Mouse (Mus musculus): ENCODE measurements around the gene Sh2d3c. TPM values are rescaled to one million over a fixed set of nuclear protein-coding genes. Genes with fewer than 3 reads are reported as not detected.

The Sh2d3c gene
- polyA plus RNA-seq, 1 experiment from 2014 or later: 13.1 TPM

- H3K9me3 ChIP-seq (ENCODE audit: control insufficient read depth, low read length): no peaks in the 10 kb centered on the region
- H3K4me3 ChIP-seq (ENCODE audit: low read depth, low read length): no peak within 1 kb of the TSS
- no peak within 1 kb of the TSS for H3K4me2 ChIP-seq (ENCODE audit: low read depth, severe bottlenecking)
- no peak within 1 kb of the TSS for H3K9ac ChIP-seq (ENCODE audit: low read length)
- H3K36me3 ChIP-seq (ENCODE audit: control insufficient read depth, insufficient read depth, low read length): peaks cover 31% of the 10 kb centered on the region
- H3K27ac ChIP-seq (replicated peaks; ENCODE audit: low read depth, low read length): no peak within 1 kb of the TSS
- ATAC-seq (ENCODE audit: insufficient number of reproducible peaks, low FRiP score, low TSS enrichment, low read depth) (no peak), DNase-seq (ENCODE audit: low spot score) (no peak)
- 77% methylated on average over 2 of the region's 2 CpGs for WGBS
- H3K4me1 ChIP-seq (ENCODE audit: control insufficient read depth, insufficient read depth, low read length): no peaks in the 10 kb centered on the region
- no peaks in the 10 kb centered on the region for H3K27me3 ChIP-seq (ENCODE audit: control insufficient read depth, insufficient read depth, low read length)
Observed at GRCm38 (mm10) chr2:32704021-32704421, 16.8 kb upstream of the Sh2d3c start, which contains the start of gene Fpgs. TSS of gene Fpgs (minus strand) at chr2:32704145.

- Histone ChIP-seq H3K27me3 (ENCODE audit: control insufficient read depth, insufficient read depth, low read length) (no peaks in the 10 kb centered on the region), H3K4me2 (ENCODE audit: low read depth, severe bottlenecking) (no peak overlapping the region), H3K4me3 (ENCODE audit: low read depth, low read length) (no peak overlapping the region), H3K9ac (ENCODE audit: low read length) (no peak overlapping the region), H3K27ac (replicated peaks; ENCODE audit: low read depth, low read length) (no peak overlapping the region), H3K36me3 (ENCODE audit: control insufficient read depth, insufficient read depth, low read length) (peaks cover 39% of the 10 kb centered on the region), H3K9me3 (ENCODE audit: control insufficient read depth, low read length) (no peaks in the 10 kb centered on the region), H3K4me1 (ENCODE audit: control insufficient read depth, insufficient read depth, low read length) (no peaks in the 10 kb centered on the region)
- 91% methylated on average over 7 of the region's 7 CpGs for WGBS
- DNase-seq (ENCODE audit: low spot score) (no peak), ATAC-seq (ENCODE audit: insufficient number of reproducible peaks, low FRiP score, low TSS enrichment, low read depth) (no peak)
Observed at GRCm38 (mm10) chr2:32705018-32705417, 15.8 kb upstream of the Sh2d3c start.

- no peak for ATAC-seq (ENCODE audit: insufficient number of reproducible peaks, low FRiP score, low TSS enrichment, low read depth)
- WGBS: 93% methylated on average over 6 of the region's 6 CpGs
Observed at GRCm38 (mm10) chr2:32706971-32707370, 13.9 kb upstream of the Sh2d3c start.

GRCm38 (mm10) chr2:32708643-32709042, 12.2 kb upstream of the Sh2d3c start:
- ATAC-seq (ENCODE audit: insufficient number of reproducible peaks, low FRiP score, low TSS enrichment, low read depth) (no peak), DNase-seq (ENCODE audit: low spot score) (peak; percentile 85)
- 48% methylated on average over 3 of the region's 3 CpGs for whole genome bisulfite sequencing
- no peak overlapping the region for H3K27ac ChIP-seq (replicated peaks; ENCODE audit: low read depth, low read length)
- H3K4me3 ChIP-seq (ENCODE audit: low read depth, low read length): no peak overlapping the region
- no peak overlapping the region; the same call in 1 of the 2 replicates for H3K9ac ChIP-seq (ENCODE audit: low read length)
- peaks cover 7% of the 10 kb centered on the region; the same call in 1 of the 2 replicates for H3K4me1 ChIP-seq (ENCODE audit: control insufficient read depth, insufficient read depth, low read length)
- peaks cover 37% of the 10 kb centered on the region for H3K36me3 ChIP-seq (ENCODE audit: control insufficient read depth, insufficient read depth, low read length)
- H3K9me3 ChIP-seq (ENCODE audit: control insufficient read depth, low read length): no peaks in the 10 kb centered on the region
- no peak overlapping the region for H3K4me2 ChIP-seq (ENCODE audit: low read depth, severe bottlenecking)
- no peaks in the 10 kb centered on the region for H3K27me3 ChIP-seq (ENCODE audit: control insufficient read depth, insufficient read depth, low read length)

More at GRCm38 (mm10) chr2:32706971-32707370, 13.9 kb upstream of the Sh2d3c start:
- H3K4me1 ChIP-seq (ENCODE audit: control insufficient read depth, insufficient read depth, low read length): peaks cover 7% of the 10 kb centered on the region; the same call in 1 of the 2 replicates
- H3K9ac ChIP-seq (ENCODE audit: low read length): no peak overlapping the region
- peaks cover 41% of the 10 kb centered on the region for H3K36me3 ChIP-seq (ENCODE audit: control insufficient read depth, insufficient read depth, low read length)
- DNase-seq (ENCODE audit: low spot score): no peak
- no peaks in the 10 kb centered on the region for H3K27me3 ChIP-seq (ENCODE audit: control insufficient read depth, insufficient read depth, low read length)
- H3K27ac ChIP-seq (replicated peaks; ENCODE audit: low read depth, low read length): no peak overlapping the region
- no peak overlapping the region for H3K4me2 ChIP-seq (ENCODE audit: low read depth, severe bottlenecking)
- no peaks in the 10 kb centered on the region for H3K9me3 ChIP-seq (ENCODE audit: control insufficient read depth, low read length)
- no peak overlapping the region for H3K4me3 ChIP-seq (ENCODE audit: low read depth, low read length)

- Histone ChIP-seq H3K9ac (ENCODE audit: low read length) (no peak overlapping the region), H3K9me3 (ENCODE audit: control insufficient read depth, low read length) (no peaks in the 10 kb centered on the region), H3K27ac (replicated peaks; ENCODE audit: low read depth, low read length) (no peak overlapping the region), H3K4me3 (ENCODE audit: low read depth, low read length) (no peak overlapping the region), H3K27me3 (ENCODE audit: control insufficient read depth, insufficient read depth, low read length) (no peaks in the 10 kb centered on the region), H3K4me2 (ENCODE audit: low read depth, severe bottlenecking) (no peak overlapping the region), H3K4me1 (ENCODE audit: control insufficient read depth, insufficient read depth, low read length) (peaks cover 13% of the 10 kb centered on the region; the same call in 1 of the 2 replicates), H3K36me3 (ENCODE audit: control insufficient read depth, insufficient read depth, low read length) (peaks cover 34% of the 10 kb centered on the region)
- DNase-seq (ENCODE audit: low spot score) (no peak), ATAC-seq (ENCODE audit: insufficient number of reproducible peaks, low FRiP score, low TSS enrichment, low read depth) (no peak)
- 93% methylated on average over 20 of the region's 20 CpGs for WGBS
Observed at GRCm38 (mm10) chr2:32709521-32710137, 11.2 kb upstream of the Sh2d3c start.

- H3K27ac ChIP-seq (replicated peaks; ENCODE audit: low read depth, low read length): no peak overlapping the region
- DNase-seq (ENCODE audit: low spot score) (no peak), ATAC-seq (ENCODE audit: insufficient number of reproducible peaks, low FRiP score, low TSS enrichment, low read depth) (no peak)
- peaks cover 13% of the 10 kb centered on the region; the same call in 1 of the 2 replicates for H3K4me1 ChIP-seq (ENCODE audit: control insufficient read depth, insufficient read depth, low read length)
- H3K4me2 ChIP-seq (ENCODE audit: low read depth, severe bottlenecking): no peak overlapping the region
- 93% methylated on average over 5 of the region's 5 CpGs for WGBS
- no peak overlapping the region for H3K4me3 ChIP-seq (ENCODE audit: low read depth, low read length)
- H3K36me3 ChIP-seq (ENCODE audit: control insufficient read depth, insufficient read depth, low read length): peaks cover 31% of the 10 kb centered on the region
- H3K9ac ChIP-seq (ENCODE audit: low read length): no peak overlapping the region
- H3K9me3 ChIP-seq (ENCODE audit: control insufficient read depth, low read length): no peaks in the 10 kb centered on the region
- no peaks in the 10 kb centered on the region for H3K27me3 ChIP-seq (ENCODE audit: control insufficient read depth, insufficient read depth, low read length)
Observed at GRCm38 (mm10) chr2:32710425-32710824, 10.4 kb upstream of the Sh2d3c start.

- H3K36me3 ChIP-seq (ENCODE audit: control insufficient read depth, insufficient read depth, low read length): peaks cover 22% of the 10 kb centered on the region
- H3K27ac ChIP-seq (replicated peaks; ENCODE audit: low read depth, low read length): peak overlapping the region; percentile 72
- peaks cover 13% of the 10 kb centered on the region; the same call in 1 of the 2 replicates for H3K4me1 ChIP-seq (ENCODE audit: control insufficient read depth, insufficient read depth, low read length)
- H3K4me3 ChIP-seq (ENCODE audit: low read depth, low read length): peak overlapping the region; percentile 85
- peak overlapping the region; percentile 78 for H3K9ac ChIP-seq (ENCODE audit: low read length)
- H3K9me3 ChIP-seq (ENCODE audit: control insufficient read depth, low read length): no peaks in the 10 kb centered on the region
- no peak for DNase-seq (ENCODE audit: low spot score)
- H3K4me2 ChIP-seq (ENCODE audit: low read depth, severe bottlenecking): peak overlapping the region; percentile 77
- 30% methylated on average over 9 of the region's 9 CpGs for WGBS
- H3K27me3 ChIP-seq (ENCODE audit: control insufficient read depth, insufficient read depth, low read length): no peaks in the 10 kb centered on the region
- no peak for ATAC-seq (ENCODE audit: insufficient number of reproducible peaks, low FRiP score, low TSS enrichment, low read depth)
Observed at GRCm38 (mm10) chr2:32711301-32712056, 9.4 kb upstream of the Sh2d3c start.

- Histone ChIP-seq H3K4me1 (ENCODE audit: control insufficient read depth, insufficient read depth, low read length) (peaks cover 13% of the 10 kb centered on the region; the same call in 1 of the 2 replicates), H3K27ac (replicated peaks; ENCODE audit: low read depth, low read length) (peak overlapping the region; percentile 72), H3K4me3 (ENCODE audit: low read depth, low read length) (peak overlapping the region; percentile 85), H3K36me3 (ENCODE audit: control insufficient read depth, insufficient read depth, low read length) (peaks cover 17% of the 10 kb centered on the region), H3K9me3 (ENCODE audit: control insufficient read depth, low read length) (no peaks in the 10 kb centered on the region; the same call in 1 of the 2 replicates), H3K27me3 (ENCODE audit: control insufficient read depth, insufficient read depth, low read length) (no peaks in the 10 kb centered on the region), H3K9ac (ENCODE audit: low read length) (peak overlapping the region; percentile 78), H3K4me2 (ENCODE audit: low read depth, severe bottlenecking) (peak overlapping the region; percentile 77)
- WGBS: under 1% methylated on average over 41 of the region's 41 CpGs
- peak; percentile 52; the same call in 1 of the 2 replicates for ATAC-seq (ENCODE audit: insufficient number of reproducible peaks, low FRiP score, low TSS enrichment, low read depth)
- peak; percentile 77 for DNase-seq (ENCODE audit: low spot score)
Observed at GRCm38 (mm10) chr2:32712108-32712551, 8.7 kb upstream of the Sh2d3c start.

Measured in limb, embryonic 11.5 days (tissue).